Mouse (Mus musculus): Measurements from ENCODE around the gene Mex3d. TPM values are rescaled to one million over a fixed set of nuclear protein-coding genes. Genes with fewer than 3 reads are reported as not detected.

Gene Mex3d
- polyA plus RNA-seq, 1 experiment from 2014 or later: 6.1 TPM

DNA sequence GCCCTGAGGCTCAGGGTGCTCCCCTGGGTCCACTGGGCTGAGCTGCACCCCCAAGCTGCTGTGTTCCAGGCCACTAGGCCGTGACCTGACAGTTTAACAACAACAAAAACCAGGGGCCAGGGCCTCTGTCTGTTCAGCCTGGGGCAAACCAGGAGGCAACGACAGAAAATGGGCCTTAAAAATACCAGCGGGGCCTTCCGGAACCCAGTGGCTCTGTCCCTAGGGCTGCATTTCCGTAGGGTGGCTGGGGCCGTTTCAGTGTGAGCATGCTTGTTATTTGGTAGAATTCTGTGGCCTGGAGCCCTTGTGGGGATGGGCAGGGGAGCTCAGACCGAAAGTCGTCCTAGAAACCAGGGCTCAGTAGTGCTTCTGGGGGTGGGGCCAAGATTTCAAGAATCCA is 42.3 kb upstream of the Mex3d start:
- H3K27ac ChIP-seq (ENCODE audit: poor library complexity, severe bottlenecking): no peak overlapping the region
- peaks cover 22% of the 10 kb centered on the region for H3K4me1 ChIP-seq (replicated peaks)
- ATAC-seq (ENCODE audit: insufficient number of reproducible peaks, low FRiP score): no peak
- WGBS: 85% methylated on average over 8 of the region's 8 CpGs
- no peaks in the 10 kb centered on the region for H3K27me3 ChIP-seq (replicated peaks)
- H3K4me3 ChIP-seq: no peak overlapping the region
- no peak overlapping the region for H3K4me2 ChIP-seq
- peaks cover 63% of the 10 kb centered on the region for H3K36me3 ChIP-seq
- 0 out of 2 replicates have a peak overlapping the region, but pooled peaks have one; percentile 30 for H3K9ac ChIP-seq
- peaks cover 11% of the 10 kb centered on the region; the same call in 1 of the 2 replicates for H3K9me3 ChIP-seq (replicated peaks)

DNA sequence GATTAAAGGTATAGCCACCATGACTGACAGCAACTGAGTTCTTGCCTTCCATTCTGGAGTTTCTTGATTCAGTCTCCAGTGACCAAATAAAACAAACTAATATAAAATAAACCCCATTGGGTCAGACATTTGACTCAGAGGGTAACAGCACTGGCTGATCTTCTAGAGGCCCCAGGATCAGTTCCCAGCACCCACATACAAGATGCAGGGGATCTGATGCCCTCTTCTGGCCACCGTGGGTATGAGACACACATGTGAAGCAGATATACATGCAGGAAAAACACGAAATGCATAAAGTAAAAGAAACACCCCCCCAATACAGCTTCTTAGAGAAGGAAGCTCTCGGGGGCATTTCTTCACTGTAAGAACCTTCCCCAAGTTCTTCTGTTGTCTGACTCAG is 37.6 kb upstream of the Mex3d start:
- no peaks in the 10 kb centered on the region for H3K27me3 ChIP-seq (replicated peaks)
- no peak overlapping the region for H3K4me2 ChIP-seq
- peaks cover 12% of the 10 kb centered on the region; the same call in 1 of the 2 replicates for H3K9me3 ChIP-seq (replicated peaks)
- H3K4me1 ChIP-seq (replicated peaks): peaks cover 29% of the 10 kb centered on the region
- no peak overlapping the region for H3K9ac ChIP-seq
- H3K27ac ChIP-seq (ENCODE audit: poor library complexity, severe bottlenecking): no peak overlapping the region
- WGBS: 94% methylated on average over 3 of the region's 3 CpGs
- no peak for ATAC-seq (ENCODE audit: insufficient number of reproducible peaks, low FRiP score)
- peaks cover 89% of the 10 kb centered on the region for H3K36me3 ChIP-seq
- H3K4me3 ChIP-seq: no peak overlapping the region

DNA sequence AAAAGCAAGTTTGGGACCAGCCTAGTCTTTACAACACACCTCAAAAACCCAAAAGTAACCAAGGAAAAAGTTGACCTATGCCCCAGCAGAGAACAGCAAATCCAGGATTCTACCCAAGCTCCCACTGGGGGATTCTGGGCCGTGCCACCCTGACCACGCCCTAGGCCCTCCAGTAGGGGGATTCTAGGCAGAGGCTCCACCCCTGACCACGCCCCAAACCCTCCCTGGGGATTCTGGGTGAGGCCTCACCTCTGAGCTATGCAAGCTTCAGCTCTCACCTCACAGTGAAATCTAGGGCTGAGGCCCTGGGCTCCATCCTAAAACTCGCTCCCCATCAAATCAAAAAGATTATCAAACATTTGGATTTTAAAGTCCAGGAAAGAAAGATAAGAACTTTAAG is 36.1 kb upstream of the Mex3d start:
- Histone ChIP-seq H3K9ac (no peak overlapping the region), H3K9me3 (replicated peaks) (peaks cover 12% of the 10 kb centered on the region; the same call in 1 of the 2 replicates), H3K4me2 (no peak overlapping the region), H3K4me1 (replicated peaks) (peaks cover 44% of the 10 kb centered on the region), H3K27ac (ENCODE audit: poor library complexity, severe bottlenecking) (no peak overlapping the region), H3K4me3 (no peak overlapping the region), H3K36me3 (peaks cover 89% of the 10 kb centered on the region), H3K27me3 (replicated peaks) (no peaks in the 10 kb centered on the region)
- WGBS: 38% methylated on average over 4 of the region's 4 CpGs
- ATAC-seq (ENCODE audit: insufficient number of reproducible peaks, low FRiP score): peak; percentile 75

DNA sequence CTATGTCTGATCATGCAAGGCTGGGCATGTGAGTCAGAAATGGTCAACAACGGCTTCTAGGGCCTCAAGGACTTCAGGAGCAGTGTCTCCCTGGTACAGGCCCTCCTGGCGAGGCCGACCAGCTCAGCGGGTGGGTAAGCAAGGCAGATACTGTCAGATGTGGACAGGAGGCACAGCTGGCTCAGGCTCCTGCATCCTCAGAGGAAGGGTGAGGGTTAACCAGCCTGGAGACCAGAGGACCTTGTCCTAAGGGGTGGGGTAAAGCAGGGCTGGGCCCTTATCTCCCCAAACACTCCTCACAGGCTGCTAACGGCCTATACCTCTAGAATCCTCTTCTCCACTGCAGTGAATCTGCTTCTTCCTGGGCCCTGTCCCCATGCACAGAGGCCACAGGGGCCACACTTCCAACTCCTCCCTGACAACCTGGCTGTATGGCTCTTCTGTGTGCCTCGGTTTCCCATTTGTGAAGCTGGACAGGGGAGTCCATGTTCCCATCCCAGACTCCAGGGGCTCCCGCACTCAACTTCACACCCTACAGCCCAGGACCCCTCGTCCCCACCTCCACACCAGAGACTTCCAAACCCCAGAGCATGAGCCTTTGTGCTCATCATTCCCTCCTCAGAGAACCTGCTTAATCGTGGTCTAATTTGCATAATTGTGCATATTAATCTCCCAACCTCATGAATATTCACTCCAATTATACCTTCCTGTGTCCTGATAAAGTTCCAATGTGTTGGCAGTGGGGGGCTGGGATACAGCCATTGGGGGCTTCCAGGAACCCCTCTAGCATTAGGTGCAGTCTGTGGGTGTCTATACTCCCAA is 34.4 kb upstream of the Mex3d start:
- peak; percentile 87 for ATAC-seq (ENCODE audit: insufficient number of reproducible peaks, low FRiP score)
- Histone ChIP-seq H3K4me1 (replicated peaks) (peaks cover 50% of the 10 kb centered on the region), H3K4me3 (no peak overlapping the region), H3K4me2 (no peak overlapping the region), H3K9me3 (replicated peaks) (peaks cover 12% of the 10 kb centered on the region; the same call in 1 of the 2 replicates), H3K27ac (ENCODE audit: poor library complexity, severe bottlenecking) (peak overlapping the region; percentile 30; the same call in 1 of the 2 replicates), H3K36me3 (peaks cover 89% of the 10 kb centered on the region), H3K9ac (no peak overlapping the region), H3K27me3 (replicated peaks) (no peaks in the 10 kb centered on the region)
- 75% methylated on average over 9 of the region's 9 CpGs for WGBS

GRCm38 (mm10) chr10:80421208-80421607 is 33.7 kb upstream of the Mex3d start:
- Histone ChIP-seq H3K9me3 (replicated peaks) (peaks cover 12% of the 10 kb centered on the region; the same call in 1 of the 2 replicates), H3K27ac (ENCODE audit: poor library complexity, severe bottlenecking) (0 out of 2 replicates have a peak overlapping the region, but pooled peaks have one; percentile 30), H3K9ac (no peak overlapping the region), H3K36me3 (peaks cover 89% of the 10 kb centered on the region), H3K4me1 (replicated peaks) (peaks cover 50% of the 10 kb centered on the region), H3K4me3 (no peak overlapping the region), H3K4me2 (no peak overlapping the region), H3K27me3 (replicated peaks) (no peaks in the 10 kb centered on the region)
- 89% methylated on average over 8 of the region's 8 CpGs for WGBS
- ATAC-seq (ENCODE audit: insufficient number of reproducible peaks, low FRiP score): no peak

DNA sequence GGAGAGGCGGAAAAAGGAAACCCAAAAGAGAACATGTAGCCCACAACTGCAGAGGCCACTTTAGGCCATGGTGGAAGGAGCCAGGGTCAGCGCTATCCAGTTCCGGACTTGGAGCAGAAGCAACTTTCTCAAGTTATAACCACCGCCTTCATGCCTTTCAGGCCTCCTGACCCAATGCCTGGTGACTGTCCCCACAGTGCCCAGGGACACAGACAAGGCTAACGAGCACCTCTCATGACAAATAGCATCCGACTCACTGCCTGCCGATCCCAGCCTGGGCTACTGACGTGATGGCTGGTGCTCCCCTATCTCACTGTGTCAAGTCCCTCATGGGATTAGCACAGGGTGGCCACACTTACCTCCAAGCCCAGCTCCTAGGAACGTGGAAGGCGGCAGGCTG is 33.3 kb upstream of the Mex3d start:
- Histone ChIP-seq H3K27ac (ENCODE audit: poor library complexity, severe bottlenecking) (no peak overlapping the region), H3K9me3 (replicated peaks) (peaks cover 10% of the 10 kb centered on the region; the same call in 1 of the 2 replicates), H3K4me1 (replicated peaks) (peaks cover 50% of the 10 kb centered on the region), H3K4me2 (no peak overlapping the region), H3K9ac (no peak overlapping the region), H3K27me3 (replicated peaks) (no peaks in the 10 kb centered on the region), H3K36me3 (peaks cover 89% of the 10 kb centered on the region), H3K4me3 (no peak overlapping the region)
- WGBS: 93% methylated on average over 10 of the region's 10 CpGs
- no peak for ATAC-seq (ENCODE audit: insufficient number of reproducible peaks, low FRiP score)

DNA sequence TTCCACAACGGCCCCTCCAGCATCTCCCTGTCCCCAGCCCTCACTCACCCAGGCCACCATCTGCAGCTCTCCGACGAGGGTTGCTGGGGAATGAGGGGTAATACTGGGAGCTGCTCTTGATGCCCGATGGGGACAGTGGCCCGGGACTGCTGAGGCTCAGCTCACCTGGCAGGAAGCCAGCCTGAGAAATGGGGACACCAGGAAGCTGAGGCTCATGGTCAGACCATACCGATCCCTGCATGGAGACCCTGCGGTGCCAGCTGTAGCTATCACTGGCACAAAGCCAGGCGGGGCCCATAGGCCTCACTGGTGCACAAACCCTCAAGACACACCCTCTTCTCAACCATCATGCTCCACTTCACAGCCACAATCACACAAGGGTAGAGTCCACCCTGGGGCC is 32.0 kb upstream of the Mex3d start:
- no peak for ATAC-seq (ENCODE audit: insufficient number of reproducible peaks, low FRiP score)
- no peak overlapping the region for H3K4me2 ChIP-seq
- no peaks in the 10 kb centered on the region for H3K27me3 ChIP-seq (replicated peaks)
- no peaks in the 10 kb centered on the region for H3K9me3 ChIP-seq (replicated peaks)
- no peak overlapping the region for H3K4me3 ChIP-seq
- H3K36me3 ChIP-seq: peaks cover 89% of the 10 kb centered on the region
- no peak overlapping the region for H3K27ac ChIP-seq (ENCODE audit: poor library complexity, severe bottlenecking)
- peaks cover 48% of the 10 kb centered on the region for H3K4me1 ChIP-seq (replicated peaks)
- 85% methylated on average over 8 of the region's 8 CpGs for WGBS
- H3K9ac ChIP-seq: 0 out of 2 replicates have a peak overlapping the region, but pooled peaks have one; percentile 28

GRCm38 (mm10) chr10:80418311-80418710 is 30.9 kb upstream of the Mex3d start:
- Histone ChIP-seq H3K36me3 (peaks cover 95% of the 10 kb centered on the region), H3K27ac (ENCODE audit: poor library complexity, severe bottlenecking) (no peak overlapping the region), H3K4me3 (no peak overlapping the region), H3K9ac (no peak overlapping the region), H3K4me1 (replicated peaks) (peaks cover 38% of the 10 kb centered on the region), H3K4me2 (no peak overlapping the region), H3K27me3 (replicated peaks) (no peaks in the 10 kb centered on the region), H3K9me3 (replicated peaks) (no peaks in the 10 kb centered on the region)
- 63% methylated on average over 3 of the region's 3 CpGs for WGBS
- ATAC-seq (ENCODE audit: insufficient number of reproducible peaks, low FRiP score): no peak

DNA sequence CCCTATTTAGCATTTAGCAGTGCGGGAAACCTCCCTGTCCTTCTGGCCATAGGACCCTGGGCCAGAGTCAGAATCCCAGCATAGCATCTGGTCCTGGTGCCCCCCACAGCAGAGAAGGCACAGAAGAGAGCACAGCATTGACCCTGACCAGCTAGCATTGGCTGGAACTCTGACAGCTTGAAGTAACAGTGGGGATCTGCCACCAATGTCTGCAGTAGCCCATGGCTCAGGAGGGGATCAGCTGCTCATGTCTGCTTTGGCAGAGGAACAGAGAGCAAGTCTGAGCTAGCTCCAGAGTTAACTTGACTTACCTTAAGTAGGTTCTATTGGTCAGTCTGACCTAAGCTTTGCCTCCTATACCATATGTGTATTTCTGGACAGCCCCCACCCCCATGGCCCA is 30.4 kb upstream of the Mex3d start:
- H3K9me3 ChIP-seq (replicated peaks): no peaks in the 10 kb centered on the region
- WGBS: 95% methylated on average over 1 of the region's 1 CpGs
- peaks cover 96% of the 10 kb centered on the region for H3K36me3 ChIP-seq
- H3K9ac ChIP-seq: no peak overlapping the region
- no peak overlapping the region for H3K27ac ChIP-seq (ENCODE audit: poor library complexity, severe bottlenecking)
- no peak for ATAC-seq (ENCODE audit: insufficient number of reproducible peaks, low FRiP score)
- no peaks in the 10 kb centered on the region for H3K27me3 ChIP-seq (replicated peaks)
- H3K4me2 ChIP-seq: no peak overlapping the region
- H3K4me3 ChIP-seq: no peak overlapping the region
- H3K4me1 ChIP-seq (replicated peaks): peaks cover 36% of the 10 kb centered on the region

GRCm38 (mm10) chr10:80417371-80417770 is 29.9 kb upstream of the Mex3d start:
- Histone ChIP-seq H3K9ac (no peak overlapping the region), H3K27me3 (replicated peaks) (no peaks in the 10 kb centered on the region), H3K4me1 (replicated peaks) (peaks cover 32% of the 10 kb centered on the region), H3K9me3 (replicated peaks) (no peaks in the 10 kb centered on the region), H3K4me3 (no peak overlapping the region), H3K36me3 (peaks cover 99% of the 10 kb centered on the region), H3K4me2 (no peak overlapping the region), H3K27ac (ENCODE audit: poor library complexity, severe bottlenecking) (no peak overlapping the region)
- 95% methylated on average over 10 of the region's 10 CpGs for WGBS
- ATAC-seq (ENCODE audit: insufficient number of reproducible peaks, low FRiP score): no peak

GRCm38 (mm10) chr10:80415566-80415965 is 28.1 kb upstream of the Mex3d start:
- ATAC-seq (ENCODE audit: insufficient number of reproducible peaks, low FRiP score): no peak
- WGBS: 94% methylated on average over 7 of the region's 7 CpGs
- no peak overlapping the region for H3K4me2 ChIP-seq
- 0 out of 2 replicates have a peak overlapping the region, but pooled peaks have one; percentile 10 for H3K9ac ChIP-seq
- no peaks in the 10 kb centered on the region for H3K9me3 ChIP-seq (replicated peaks)
- H3K27me3 ChIP-seq (replicated peaks): no peaks in the 10 kb centered on the region
- no peak overlapping the region for H3K4me3 ChIP-seq
- H3K36me3 ChIP-seq: peaks cover 100% of the 10 kb centered on the region
- peaks cover 26% of the 10 kb centered on the region for H3K4me1 ChIP-seq (replicated peaks)
- no peak overlapping the region for H3K27ac ChIP-seq (ENCODE audit: poor library complexity, severe bottlenecking)

Data from heart, embryonic 12.5 days (tissue).